Mouse (Mus musculus) retina, adult 2 months (tissue): Measurements from ENCODE around the gene Tecta.

Experiments used
- DNase-seq: peaks from one replicate; pipeline ENCODE4 v3.0.0-alpha.2; 2012; ENCODE audit warnings: low read depth, low spot score

Gene Tecta

DNA sequence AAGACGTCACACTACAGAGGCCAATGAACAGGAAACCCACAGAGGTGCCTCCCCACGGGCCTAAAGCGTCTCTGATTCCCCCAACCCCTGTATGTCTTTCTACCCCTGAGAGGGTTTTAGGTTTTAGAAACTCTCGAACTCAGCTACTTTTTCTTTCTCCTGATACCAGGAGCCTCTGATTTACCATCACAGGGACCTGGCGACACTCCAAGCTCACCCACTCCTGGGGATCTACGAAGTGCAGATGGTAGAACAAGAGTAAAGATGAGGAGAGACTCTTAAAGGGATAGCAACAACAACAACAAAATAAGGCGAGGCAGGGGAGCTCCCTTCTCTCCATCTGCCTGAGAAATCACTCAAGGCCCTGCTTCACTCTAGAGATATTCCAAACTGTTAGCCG, 12.7 kb downstream of the Tecta start:
- no peak for DNase-seq

GRCm38 (mm10) chr9:42385656-42386055, 14.1 kb downstream of the Tecta start:
- no peak for DNase-seq

DNA sequence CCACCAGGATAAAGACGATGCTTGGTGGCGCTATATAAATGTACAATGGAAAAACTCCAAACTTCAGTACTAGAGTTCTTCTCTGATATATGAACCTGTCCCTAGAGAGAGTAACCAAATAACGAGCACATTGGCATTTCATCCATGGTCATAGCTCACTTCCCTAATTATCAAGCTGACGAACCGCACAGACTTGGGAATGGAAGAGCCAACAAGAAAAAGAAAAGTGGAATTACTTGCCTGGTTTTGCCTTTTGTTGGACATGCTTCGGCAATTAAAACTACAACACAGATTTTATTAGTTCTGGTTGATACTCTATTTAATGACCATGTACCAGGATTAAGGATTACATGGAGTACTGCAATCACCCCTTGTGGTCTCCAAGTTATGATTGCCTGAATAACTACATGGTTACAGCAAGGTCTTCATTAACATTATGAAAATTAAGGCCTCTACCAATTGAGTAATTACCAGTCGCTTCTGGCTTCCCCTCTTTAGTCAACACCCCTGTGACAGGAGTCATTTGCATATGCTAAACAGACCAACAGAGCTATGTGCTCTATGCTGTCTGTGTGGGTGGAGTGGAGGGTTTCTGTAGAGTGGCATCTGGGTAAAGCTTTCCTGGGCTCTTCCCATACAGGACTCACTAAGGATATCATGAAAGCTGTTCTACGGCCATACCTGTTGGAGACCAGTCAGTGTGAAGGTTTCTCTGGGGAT, 16.9 kb downstream of the Tecta start:
- DNase-seq = no peak

DNA sequence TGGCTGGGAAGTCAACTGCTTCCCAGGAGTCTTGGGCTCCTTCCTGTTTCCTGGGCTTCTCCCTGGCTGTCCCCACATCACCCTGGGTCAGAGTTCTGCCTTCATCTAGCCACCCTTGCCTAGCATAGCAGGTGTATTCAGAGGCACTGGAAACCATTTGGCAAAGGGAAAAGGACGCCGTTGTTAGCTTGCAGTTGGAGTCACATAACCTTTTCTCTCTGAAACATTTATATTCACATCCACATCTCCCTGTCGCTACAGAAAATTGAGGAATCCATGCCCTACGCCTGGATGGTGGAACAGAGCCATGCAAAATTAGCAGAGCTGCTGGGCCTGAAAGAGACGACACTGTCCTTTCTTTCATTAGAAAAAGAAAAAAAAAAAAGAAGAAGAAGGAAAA, 17.7 kb downstream of the Tecta start:
- no peak for DNase-seq

GRCm38 (mm10) chr9:42378071-42378470, 21.7 kb downstream of the Tecta start:
- no peak for DNase-seq

- no peak for DNase-seq
Measured at GRCm38 (mm10) chr9:42377656-42378055, 22.1 kb downstream of the Tecta start.

- no peak for DNase-seq
Measured at GRCm38 (mm10) chr9:42371670-42372368, 27.9 kb downstream of the Tecta start.

- DNase-seq = no peak
Measured at GRCm38 (mm10) chr9:42357585-42357984, 42.1 kb downstream of the Tecta start.

GRCm38 (mm10) chr9:42354871-42355270, 44.9 kb downstream of the Tecta start:
- no peak for DNase-seq

DNA sequence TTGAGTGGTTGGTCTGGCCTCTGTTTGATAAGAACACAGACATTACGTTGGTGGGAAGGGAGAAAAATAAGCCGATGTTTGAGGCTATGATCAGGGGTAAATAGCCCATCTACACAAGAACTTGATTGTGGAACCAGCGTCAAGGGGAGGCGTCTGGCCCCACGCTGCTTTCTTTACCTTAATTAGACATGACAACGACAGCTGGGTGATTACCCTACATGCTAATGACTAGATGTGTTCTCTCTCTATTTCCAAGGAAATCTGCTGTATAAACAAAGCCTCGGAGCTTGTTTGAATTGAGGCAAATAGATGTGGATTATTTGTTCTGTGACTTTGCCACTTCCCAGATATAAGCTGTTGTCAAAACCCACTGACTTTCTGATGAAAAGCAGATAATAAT, 49.9 kb downstream of the Tecta start:
- DNase-seq = no peak

DNA sequence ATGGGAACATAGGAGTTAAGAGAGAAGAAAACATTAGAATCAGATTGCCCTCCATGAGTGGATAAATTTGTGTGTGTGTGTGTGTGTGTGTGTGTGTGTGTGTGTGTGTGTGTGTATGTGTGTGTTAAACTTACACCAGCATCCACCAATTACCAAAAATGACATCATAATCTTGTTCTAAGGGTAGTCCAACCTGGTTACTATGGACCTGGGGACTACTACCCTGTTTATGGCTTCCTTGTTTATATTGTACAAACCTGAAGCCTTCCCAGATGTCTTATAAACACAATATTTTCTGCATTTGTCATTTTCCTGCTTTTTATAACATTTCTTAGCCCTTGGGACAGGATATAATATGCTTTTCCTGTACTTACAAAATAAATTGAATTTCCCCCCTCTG, 53.4 kb downstream of the Tecta start:
- DNase-seq = no peak

DNA sequence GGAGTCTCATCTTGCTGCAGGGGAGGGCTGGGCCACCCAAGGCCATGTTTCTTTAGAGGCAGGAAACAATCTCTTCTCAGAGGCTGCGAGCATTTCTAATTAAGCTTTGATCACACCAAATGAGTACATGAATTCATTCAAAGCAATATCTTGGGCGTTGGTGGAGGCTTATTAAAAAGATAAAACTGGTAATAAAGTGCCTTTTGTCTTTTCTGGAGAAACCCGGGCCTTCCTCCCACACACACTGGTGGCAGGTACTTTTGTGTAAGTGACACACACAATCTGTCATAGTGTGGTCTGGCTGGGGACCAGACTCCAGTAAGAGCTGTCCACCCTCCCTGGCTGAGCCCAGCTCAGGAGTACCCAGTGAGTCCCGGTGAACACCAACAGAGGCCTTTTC, 60.6 kb downstream of the Tecta start:
- no peak for DNase-seq

DNA sequence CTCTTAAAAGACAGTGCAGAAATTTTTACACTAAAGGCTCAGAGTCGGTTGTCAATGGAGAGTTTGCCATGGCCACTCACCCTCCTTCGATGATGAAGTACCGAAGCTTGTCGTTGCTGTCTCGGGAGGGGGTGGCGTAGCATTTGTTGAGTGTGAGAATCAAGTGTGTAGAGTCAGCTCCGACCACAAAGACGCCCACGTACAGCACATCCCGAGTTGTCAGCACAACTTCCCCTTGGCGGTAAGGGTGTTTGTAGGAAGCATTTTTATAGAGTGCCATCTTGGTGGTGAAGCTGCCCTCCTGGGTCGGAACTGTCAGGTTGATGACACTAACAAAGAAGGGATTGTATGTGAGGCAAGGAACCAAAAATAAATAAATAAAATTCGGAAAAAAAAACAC, 62.7 kb downstream of the Tecta start:
- no peak for DNase-seq

- no peak for DNase-seq
Measured at GRCm38 (mm10) chr9:42336575-42336974, 63.2 kb downstream of the Tecta start.

- no peak for DNase-seq
Measured at GRCm38 (mm10) chr9:42334885-42335284, 64.8 kb downstream of the Tecta start.

- no peak for DNase-seq
Measured at GRCm38 (mm10) chr9:42332692-42333091, 67.0 kb downstream of the Tecta start.

DNA sequence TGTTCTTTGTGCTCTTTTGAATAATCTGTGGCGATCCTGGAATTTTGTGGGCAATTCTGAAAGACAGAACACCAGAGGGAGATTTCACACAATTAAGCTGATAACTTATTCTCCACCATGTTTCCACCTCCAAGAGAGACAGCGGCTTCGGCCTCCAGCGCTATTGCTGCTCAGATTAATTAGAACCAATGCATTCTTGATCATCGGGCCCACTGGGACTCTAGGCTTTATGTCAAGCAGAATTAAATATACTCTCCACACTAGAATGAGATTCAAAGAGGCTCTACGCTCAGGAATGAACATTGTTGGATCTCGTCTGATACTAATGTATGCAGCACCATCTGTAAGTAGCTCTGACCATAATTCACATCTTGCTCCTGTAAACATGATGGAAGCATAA, 68.4 kb downstream of the Tecta start:
- DNase-seq = no peak

DNA sequence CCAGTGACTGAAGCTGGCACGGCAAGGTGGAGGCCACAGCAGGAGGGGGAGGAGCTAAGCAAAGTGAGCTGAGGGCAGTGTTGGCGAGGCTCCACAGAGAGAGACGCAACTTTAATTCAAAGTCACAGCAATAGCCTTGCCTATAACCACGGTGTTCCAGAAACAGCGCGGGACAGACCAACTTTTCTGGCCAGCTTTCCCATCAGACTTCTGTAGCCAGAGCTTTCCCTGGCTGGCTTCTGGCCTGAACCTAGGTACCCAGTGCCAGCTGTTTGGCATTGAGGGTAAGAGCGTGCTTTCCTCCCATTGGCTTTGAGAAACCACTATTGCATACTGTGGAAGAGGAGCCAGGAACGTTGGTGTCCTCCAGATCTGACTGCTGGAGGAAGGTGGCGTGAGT, 70.0 kb downstream of the Tecta start:
- DNase-seq = no peak

- peak; percentile 26 for DNase-seq
Measured at GRCm38 (mm10) chr9:42326688-42327440, 72.9 kb downstream of the Tecta start.

DNA sequence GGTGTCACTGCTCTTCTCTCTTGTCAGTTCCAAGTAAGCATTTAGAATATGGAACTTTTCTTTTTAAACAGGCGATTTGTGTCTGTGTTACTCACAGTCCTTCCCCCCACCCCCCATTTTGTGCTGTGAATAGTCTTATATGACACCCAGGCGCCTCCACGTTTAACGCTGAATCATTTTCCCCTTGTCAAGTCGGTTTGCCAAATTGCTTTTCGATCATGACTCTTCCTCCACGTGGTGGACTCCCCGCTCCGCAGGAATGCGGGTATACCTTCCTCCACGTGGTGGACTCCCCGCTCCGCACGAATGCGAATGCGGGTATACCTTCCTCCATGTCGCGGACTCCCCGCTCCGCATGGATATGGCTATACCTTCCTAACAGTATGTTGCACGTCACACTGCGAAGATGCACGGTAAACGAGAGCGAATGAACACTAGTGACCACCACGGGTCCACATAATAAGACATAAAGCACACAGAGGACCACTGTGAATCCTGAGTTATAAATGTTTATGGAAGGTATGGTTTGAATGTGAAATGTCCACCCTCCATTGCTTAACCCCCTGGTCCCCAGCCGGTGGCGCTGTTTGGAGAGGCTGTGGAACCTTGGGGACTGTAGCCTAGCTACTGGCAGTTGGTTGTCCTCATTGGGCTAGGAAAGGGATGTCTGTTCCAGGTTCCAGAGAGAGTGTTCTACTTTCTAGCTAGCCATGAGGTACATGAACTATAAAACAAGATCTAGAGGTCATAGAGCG, 74.9 kb downstream of the Tecta start:
- DNase-seq = no peak

GRCm38 (mm10) chr9:42323238-42323637, 76.5 kb downstream of the Tecta start:
- no peak for DNase-seq

DNA sequence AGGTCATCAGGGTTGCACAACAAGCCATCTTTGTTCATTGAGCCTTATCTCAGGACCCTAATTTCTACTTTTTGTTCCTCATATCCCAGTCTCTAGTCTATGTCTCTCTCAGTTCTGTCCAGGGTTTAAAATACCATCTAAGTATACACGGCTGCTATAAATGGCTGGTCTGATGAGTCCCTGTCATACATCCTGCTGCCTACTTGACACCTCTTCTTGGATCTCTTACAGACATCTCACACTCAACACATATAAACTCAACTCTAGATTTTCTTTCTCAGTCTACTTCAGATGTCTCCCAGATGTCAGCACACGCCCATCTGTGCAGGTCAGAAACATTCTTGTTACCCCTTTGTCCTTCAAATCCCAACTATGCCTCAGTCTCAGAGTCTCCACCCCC, 78.3 kb downstream of the Tecta start:
- DNase-seq = no peak
